Mouse (Mus musculus) mouse trophoblast stem cell (cell line): ENCODE data around the gene Rps6ka1.
"Not testable (repeated sequence)": the region's sequence is repeated elsewhere in the genome, so short reads cannot be mapped to it uniquely, and the experiment has no call there.

Experiments used
- in situ Hi-C, 2 experiments: fragments of 300-500 bp; cut with MseI, MboI; formaldehyde crosslinking; loops; 2 replicates in 1 of 2; 3 replicates in 1 of 2; pipeline ENCODE4 v1.15.1; 2025

Gene Rps6ka1

DNA sequence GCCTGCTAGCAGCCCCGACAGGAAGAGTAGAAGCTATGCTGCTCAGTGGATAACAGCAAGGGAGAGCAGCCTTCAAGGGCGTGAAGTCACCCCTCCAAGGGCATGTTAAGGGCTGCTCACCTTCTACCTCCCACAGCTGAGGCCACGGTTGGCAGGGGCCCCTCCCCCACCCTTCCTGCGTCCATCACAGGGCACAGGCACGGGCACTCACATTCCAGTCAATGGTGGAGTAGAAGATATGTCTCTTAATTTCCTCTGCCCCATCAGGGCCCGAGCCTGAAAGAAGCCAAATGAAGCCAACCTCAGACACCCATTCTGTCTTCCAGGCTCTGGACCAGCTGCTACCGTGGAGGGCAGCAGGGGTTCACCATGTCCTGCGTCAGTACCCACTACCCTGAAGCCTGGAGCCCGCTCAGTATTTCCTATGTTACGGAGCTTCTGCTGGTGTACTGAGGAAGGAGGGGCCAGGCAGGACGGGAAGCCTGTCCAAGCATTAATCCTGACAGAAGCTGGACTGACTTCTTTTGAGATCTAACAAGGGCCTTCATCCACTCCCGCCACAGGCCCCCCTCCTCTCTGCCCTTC lies 23.7 kb downstream of the Rps6ka1 start:
- in situ Hi-C loops, result no loop called here

DNA sequence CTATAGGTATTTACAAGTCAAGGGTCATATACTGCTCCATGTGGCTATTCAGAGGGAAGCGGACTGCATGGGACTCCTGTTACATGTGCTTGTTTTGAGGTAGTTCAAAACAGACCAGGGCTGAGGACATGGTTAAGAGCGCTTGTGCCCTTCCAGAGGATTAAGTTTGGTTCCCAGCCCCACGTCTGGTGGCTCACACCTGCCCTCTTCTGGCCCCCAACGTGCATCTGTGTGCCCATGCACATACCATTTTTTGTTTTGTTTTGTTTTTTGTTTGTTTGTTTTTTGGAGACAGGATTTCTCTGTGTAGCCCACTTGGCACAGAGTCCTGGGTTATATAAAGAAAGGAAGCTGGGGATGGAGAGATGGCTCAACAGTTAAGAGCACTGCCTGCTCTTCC lies 30.1 kb downstream of the Rps6ka1 start:
- in situ Hi-C loops, result no loop called here

DNA sequence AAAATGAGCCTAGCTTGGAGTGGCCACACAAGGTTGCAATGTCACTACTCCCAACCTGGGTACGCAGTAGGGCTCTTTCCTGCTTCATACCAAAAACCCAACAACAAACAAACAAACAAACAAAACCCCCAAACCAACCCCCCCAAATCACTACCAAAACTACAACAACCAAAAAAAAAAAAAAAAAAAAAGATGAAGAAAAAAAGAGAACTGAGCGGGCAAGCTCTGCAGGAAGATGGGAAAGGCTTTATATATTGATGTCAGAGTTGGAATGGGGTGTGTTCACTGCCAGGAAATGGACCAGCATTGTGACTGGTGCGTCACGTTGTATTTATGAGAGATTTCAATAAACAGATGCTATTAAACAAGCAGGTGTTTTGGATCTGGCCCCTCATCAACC lies 33.0 kb downstream of the Rps6ka1 start:
- in situ Hi-C loops, result no loop called here

DNA sequence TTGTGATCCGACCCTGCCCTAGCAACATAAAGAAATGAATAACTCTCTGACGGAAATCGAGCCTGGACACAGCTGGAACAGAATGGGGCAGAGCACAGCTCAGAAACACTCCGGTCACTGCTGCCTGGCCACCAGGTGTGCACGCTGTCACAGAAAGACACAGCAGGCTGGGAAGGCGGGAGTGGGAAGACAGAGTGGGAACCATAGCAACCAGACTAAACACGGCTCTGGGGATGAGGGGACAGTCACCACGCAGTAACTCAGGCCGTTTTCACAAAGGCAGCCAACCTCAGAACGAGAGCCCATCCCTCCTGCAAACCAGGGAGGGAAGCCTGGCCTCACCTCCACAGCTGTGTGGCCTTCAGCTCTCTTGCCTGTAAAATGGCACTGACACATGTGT lies 34.0 kb downstream of the Rps6ka1 start:
- in situ Hi-C loops, result no loop called here

DNA sequence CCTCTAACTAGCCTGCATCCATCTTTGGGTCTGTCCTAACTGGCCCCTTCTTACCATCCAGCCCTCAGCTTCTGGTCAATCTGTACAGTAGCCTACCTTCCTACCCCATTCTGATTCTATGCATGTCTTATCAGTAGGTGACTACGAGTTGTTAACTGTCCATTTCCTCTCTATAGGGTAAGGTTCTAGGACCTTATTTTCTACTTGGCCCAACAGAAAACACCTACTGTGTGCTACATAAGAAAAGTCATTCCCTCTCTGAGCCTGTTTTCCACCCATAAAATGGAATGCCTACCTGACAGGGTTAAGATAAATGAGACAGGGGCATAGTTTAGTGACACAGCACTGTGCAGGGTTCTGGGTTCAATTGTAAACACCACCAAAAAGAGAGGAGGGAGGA lies 41.0 kb downstream of the Rps6ka1 start:
- in situ Hi-C loops, result no loop called here

DNA sequence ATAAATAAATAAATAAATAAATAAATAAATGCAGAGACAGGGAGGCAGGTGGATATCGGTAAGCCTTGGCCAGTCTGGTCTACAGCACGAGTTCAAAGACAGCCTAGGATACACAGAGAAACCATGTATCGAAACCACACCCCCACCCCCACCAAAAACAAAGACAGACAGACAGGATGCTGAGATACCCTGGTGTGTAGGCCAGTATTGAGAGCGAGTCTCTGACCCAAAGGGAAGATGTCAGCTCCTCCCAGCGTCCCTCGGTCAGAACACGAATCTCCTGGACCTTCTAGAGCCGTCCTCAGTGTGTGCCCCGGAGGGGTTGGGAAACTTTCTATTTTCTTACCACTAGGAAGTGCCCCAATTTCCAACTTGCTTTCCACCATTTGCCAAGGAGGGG lies 42.5 kb downstream of the Rps6ka1 start:
- in situ Hi-C loops, result no loop called here

DNA sequence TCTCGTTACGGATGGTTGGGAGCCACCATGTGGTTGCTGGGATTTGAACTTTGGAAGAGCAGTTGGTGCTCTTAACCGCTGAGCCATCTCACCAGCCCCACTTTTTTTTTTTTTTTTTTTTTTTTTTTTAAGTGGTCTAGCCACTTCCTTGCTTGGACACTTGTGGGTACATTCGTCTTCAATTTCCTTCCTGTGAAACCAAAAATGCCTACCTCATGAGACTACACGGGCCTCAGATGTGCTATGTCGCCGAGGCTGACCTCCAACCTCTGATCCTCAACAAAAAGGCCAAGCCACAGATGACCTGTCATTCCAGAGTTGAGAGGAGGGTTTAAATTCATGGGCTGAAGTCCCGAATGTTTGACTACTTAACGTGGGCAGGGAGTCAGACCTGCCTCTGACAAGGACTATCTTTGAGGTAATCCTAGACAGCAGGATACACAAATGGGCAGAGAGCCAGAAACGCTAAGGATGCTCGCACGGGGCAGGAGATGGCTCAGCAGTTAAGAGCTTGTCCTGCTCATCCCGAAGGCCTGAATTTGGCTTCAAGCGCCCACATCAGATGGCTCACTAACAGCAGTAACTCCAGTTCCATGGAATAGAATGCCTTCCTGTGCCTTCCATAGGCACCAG lies 43.3 kb downstream of the Rps6ka1 start:
- in situ Hi-C loops, result no loop called here

DNA sequence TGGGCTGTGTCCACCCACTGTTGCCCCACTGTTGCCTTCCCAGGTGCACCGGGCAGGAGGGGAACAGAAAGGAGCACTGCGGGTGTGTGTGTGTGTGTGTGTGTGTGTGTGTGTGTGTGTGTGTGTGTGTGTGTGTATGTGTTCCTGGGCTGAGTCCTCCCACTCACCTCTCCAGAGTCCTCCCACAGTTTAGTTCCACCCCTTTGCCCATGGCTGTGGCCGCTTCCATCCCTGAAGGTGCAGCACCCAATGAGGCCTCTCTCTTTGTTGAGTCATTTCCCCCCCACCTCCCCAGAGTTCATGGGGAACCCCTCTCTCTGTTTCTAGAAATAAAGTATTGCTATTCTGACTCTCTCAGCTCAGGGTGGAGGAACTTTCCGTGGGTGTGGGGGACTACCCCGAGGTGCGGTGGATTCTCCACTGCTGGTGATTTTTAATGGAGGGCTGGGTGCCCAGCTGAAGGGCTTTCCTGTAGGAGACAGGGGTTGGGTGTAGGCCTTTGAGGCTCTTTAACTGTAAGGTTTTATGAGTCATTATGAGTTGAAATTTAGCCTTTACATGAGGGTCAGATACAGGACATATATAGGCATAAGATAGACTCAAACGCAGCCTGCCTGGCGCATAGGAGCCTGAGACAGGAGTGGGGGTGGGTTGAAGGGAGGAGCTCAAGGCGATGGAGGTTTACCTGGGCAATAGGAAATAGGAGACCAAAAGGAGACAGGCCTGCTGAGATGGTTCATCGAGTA lies 44.4 kb downstream of the Rps6ka1 start:
- in situ Hi-C loops, result no loop called here

DNA sequence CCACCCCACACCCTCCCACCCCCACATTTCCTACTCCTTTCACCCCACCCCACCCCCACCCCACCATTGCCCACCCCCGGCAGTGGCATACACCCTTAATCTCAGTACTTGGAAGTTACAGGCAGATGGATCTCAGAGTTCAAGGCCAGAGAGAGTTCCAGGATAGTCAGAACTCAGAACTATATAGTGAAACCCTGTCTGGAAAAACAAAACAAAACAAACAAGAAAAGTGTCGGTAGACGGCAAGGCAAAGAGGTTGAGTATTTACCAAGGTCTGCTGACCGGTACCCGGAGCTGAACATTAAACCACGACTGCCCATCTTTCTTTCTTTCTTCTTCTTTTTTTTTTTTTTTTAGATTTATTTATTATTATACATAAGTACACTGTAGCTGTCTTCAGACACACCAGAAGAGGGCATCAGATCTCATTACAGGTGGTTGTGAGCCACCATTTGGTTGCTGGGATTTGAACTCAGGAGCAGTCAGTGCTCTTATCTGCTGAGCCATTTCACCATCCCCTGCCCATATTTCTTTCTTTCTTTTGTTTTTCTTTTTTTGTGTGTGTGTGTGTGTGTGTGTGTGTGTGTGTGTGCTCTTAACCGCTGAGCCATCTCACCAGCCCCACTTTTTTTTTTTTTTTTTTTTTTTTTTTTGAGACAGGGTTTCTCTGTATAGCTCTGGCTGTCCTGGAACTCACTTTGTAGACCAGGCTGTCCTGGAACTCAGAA lies 45.7 kb downstream of the Rps6ka1 start:
- in situ Hi-C loops, result not testable (repeated sequence)

DNA sequence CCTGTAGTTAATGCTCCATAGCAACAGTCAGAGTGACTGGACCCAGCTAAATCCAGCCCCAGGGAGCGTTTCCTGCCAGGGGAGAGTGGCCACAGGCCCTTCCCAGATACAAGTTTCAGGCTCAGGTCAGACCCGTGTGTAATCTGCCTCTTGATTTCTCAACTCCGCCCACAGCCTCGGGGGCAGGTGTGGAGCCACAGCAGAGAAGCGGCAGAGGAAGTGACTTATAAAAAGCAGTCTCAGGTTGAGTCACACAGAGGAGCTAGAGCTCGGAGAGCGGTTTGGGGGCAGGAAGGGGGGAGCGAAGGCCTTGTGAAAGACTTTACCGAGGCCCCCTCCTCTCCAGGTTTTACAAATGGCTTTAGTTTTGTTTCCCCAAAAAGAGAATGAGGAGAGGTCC lies 46.6 kb downstream of the Rps6ka1 start:
- in situ Hi-C loops, result no loop called here

DNA sequence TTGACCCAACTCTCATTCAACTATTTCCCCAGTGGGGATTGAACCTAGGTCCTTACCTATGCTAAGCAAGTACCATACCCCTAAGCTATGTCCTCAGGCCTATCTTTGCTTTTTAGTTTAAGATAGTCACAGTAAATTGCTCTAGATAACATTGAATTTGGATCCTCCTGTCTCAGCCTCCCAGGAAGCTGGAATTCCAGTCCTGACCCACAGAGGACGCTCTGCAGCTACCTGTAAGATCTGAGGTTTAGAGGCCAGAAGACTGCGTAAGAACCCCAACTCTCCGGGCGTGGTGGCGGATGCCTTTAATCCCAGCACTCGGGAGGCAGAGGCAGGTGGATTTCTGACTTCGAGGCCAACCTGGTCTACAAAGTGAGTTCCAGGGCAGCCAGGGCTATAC lies 47.1 kb downstream of the Rps6ka1 start:
- in situ Hi-C loops, result no loop called here

DNA sequence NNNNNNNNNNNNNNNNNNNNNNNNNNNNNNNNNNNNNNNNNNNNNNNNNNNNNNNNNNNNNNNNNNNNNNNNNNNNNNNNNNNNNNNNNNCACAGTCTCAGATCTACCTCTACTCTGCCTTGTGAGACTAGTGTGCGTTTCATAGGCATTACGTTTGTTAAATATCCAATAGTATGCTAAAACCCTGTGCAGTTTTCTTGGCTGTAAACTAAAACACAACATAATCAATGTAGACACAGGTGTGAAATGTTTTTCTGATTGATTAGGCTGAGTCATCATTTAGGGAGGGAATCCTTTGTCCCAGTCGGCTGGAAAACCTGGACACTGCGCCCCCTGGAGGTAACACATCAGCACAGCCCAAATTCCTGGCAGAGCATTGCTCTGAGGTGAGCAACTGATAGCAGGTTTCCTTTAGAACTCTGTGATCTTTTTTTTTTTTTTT lies 48.2 kb downstream of the Rps6ka1 start:
- in situ Hi-C loops, result no loop called here

DNA sequence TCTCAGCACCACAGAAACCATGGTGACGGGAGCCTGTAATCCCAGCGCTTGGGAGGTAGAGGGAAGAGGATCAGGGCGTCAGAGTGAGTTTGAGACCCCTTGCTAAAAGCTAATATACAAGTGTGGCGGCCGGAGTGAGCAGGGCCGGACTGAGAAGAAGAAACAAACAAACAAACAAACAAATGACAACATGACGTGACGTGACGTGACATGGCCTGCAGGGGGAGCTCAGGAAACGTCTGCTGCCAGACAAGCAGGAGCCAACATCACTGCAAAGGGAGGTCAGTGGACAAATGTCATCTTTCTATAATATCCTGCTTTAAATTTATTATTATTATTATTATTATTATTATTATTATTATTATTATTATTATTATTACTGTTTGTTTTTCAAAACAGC lies 51.0 kb downstream of the Rps6ka1 start:
- in situ Hi-C loops, result no loop called here

DNA sequence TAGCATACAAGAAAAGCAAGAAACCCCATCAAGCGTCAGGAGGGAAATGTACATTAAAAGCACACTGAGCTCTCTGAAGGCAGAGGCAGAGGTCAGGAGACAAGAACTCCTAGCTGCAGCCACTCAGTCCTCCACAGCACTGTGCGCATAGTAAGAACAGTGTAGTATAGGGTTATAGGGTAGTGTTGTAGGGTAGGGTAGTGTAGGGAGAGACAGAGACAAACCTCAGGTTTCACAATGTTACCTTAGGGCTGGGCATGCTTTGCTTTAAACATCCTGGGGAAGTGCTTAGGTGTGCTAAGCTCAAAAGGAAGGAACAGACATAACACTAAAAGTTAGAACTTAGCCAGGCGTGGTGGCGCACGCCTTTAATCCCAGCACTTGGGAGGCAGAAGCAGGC lies 52.4 kb downstream of the Rps6ka1 start:
- in situ Hi-C loops, result no loop called here

DNA sequence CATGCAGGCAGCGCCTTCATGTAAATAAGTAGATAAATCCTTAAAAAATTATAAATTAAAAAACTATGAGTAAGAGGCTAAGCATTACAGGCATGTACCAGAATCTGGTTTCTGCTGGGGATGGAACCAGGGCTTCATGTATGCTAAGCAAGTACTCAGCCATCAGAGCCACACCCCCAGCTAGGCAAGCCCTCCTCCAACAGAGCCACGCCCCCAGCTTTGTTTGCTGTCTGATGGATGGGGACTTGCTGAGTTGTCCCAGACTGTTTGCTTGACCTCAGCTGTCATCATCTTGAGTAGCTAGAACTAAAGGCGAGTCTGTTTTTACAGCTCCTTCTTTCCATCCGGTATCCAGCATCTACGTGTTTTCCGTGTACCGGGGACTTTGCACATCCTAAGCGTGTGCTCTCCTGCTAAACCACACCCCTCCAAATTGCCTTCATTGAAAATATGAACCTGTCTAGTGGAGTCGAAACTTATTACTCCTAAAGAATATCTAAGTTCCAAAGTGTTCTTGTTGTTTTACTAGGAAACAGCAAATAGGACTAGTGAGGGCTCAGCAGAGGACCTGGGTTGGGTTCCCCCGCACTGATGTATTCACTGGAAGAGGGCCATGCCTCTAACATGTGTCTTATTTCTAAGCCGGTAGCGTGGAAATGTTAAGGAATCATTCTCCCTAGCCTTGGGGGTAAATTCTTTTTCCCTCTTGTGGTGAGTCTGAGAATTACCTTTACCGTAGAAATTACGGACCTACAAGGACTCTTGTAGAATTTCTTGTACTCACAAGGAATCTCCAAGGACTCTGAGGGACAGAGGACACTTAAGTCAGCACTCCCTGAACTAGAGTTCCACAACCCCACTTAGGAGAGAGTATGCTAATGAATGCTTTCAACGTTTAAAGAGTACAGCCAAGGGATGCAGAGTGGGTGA lies 54.4 kb downstream of the Rps6ka1 start:
- in situ Hi-C loops, result no loop called here

DNA sequence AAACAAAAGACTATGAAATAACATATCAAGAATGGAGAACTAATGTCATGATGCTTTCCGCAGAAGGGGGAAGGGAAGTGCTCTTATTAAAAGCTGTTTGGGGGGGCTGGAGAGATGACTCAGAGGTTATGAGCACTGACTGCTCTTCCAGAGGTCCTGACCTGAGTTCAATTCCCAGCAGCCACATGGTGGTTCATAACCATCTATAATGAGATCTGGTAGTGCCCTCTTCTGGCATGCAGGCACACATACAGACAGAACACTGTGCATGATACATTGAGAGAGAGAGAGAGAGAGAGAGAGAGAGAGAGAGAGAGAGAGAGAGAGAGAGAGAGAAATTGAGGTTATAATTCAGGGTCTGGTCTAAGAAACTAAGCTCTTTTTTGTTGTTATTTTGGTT lies 57.1 kb downstream of the Rps6ka1 start:
- in situ Hi-C loops, result no loop called here

DNA sequence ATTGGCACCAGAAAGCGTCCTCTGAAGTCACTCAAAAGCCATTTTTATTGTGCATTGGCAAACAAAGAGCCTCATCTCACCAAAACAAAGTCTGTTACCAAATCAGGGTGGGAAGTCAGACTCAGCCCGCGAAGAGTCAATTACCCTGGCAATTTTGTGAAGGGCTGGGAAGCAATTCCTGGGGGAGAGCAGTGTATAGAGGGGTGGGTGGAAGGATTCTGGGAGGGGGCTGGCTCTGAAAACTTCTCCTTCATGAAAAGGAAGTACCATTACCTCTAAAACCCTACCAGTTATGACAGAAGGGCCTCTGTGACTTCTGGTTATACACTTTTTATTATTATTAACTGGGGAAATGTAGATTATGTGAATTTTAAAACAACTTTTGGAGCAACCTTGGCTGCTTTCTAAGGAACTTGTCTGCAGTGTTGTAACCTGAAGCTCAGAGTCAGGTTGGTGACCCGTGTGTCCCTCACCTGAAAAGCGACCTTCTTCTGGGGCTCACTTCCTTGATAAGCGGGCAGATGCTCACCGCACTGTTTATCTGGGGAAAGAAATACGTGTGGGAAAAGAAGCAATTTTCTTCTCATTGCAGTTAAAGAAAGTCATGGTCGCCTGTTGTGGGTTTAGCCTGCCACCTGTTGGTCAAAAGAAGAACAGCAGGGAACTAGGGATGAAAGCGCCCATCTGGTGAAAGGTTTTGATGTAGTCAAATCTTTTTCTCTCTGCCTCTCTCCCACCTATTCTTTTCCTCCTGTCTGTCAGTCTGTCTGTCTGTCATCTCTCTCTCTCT lies 58.1 kb downstream of the Rps6ka1 start:
- in situ Hi-C loops, result loop anchor here (5.0 kb wide), 1 partner anchor 157 kb away; the partner anchor contains the start of gene Pigv (in 2 of the 2)

DNA sequence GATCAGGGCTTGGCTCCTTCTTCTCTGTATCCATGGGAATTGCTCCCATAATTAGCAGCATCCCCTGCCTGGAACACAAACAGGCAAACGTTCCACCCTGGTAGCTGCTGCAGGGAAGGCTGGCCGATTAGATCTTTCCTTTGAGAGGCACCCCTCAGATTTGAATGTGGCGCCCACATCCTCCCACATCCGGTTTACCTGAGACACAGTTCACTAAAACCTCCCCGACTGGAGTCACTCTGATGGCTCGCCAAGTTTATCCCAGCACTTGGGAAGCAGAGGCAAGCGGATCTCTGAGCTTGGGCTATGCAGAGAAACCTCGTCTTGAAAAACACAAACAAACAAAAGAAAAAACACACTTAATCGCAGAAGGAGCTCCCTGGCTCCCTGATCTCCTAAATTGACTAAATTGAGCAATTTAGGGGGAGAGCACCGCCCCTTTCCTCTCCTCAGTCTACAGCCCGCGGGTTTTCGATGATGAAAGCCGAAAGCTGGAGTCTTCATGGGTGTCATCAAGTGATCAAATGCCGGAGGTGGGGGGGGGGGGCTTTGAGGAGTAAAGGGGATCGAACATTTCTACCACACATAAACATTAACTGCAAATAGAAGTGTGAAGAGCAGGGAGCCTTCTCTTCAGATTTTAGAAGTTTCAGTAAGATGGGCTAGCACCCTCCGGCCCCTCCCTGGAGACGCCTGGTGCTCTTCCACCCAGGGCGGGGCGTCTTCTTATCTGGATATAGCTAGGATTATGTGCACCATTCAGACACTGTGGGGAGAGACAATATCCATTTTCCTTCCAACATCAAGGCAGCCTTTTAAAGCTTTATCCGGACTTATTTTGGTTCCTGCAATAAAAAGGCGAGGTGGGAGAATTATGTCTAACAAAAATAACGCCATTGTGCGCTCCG lies 59.5 kb downstream of the Rps6ka1 start:
- in situ Hi-C loops, result loop anchor here (5.0 kb wide), 1 partner anchor 156 kb away; the partner anchor contains the start of gene Pigv (in 2 of the 2)

DNA sequence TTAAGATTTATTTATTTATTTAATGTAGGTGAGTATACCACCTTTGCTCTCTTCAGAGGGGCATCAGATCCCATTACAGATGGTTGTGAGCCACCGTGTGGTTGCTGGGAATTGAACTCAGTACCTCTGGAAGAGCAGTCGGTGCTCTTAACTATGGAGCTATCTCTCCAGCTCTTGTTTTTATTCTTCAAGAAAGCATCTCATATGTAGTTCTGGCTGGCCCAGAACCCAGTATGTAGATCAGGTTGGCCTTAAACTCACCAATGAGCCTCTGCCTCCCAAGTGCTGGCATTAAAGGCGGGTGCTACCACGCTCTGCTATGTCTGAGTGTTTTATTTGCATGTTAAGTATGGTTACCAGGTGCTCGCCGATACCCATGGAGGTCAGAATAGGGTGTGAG lies 60.2 kb downstream of the Rps6ka1 start:
- in situ Hi-C loops, result loop anchor here (5.0 kb wide), 1 partner anchor 155 kb away; the partner anchor contains the start of gene Pigv (in 2 of the 2)
